Mouse (Mus musculus) kidney, embryonic 15.5 days (tissue): ENCODE results near the gene Gm11983. TPM values are rescaled to one million over a fixed set of nuclear protein-coding genes. Genes with fewer than 3 reads are reported as not detected.
"Not testable (repeated sequence)": the region's sequence is repeated elsewhere in the genome, so short reads cannot be mapped to it uniquely, and the experiment has no call there.

Source experiments
- ATAC-seq: fragments of 200-750 bp; cut with Nextera tagmentation; replicated peaks from 2 replicates; pipeline ENCODE4 v1.8.0; 2017; ENCODE audit warnings: moderate TSS enrichment; ENCODE audit not compliant: low FRiP score
- H3K27ac ChIP-seq: fragments of 300-500 bp; sonication (generic); 2 replicates; pipeline ENCODE4 v1.5.1; 2015; ENCODE audit warnings: mild to moderate bottlenecking, inconsistent platforms
- H3K27me3 ChIP-seq: fragments of 300-500 bp; sonication (generic); 2 replicates; pipeline ENCODE4 v1.6.1; 2015; ENCODE audit warnings: inconsistent platforms
- H3K36me3 ChIP-seq: fragments of 300-500 bp; sonication (generic); 2 replicates; pipeline ENCODE4 v1.6.1; 2015; ENCODE audit warnings: inconsistent platforms
- H3K4me1 ChIP-seq: fragments of 300-500 bp; sonication (generic); 2 replicates; pipeline ENCODE4 v1.6.1; 2015; ENCODE audit warnings: inconsistent platforms
- H3K4me2 ChIP-seq: fragments of 300-500 bp; sonication (generic); 2 replicates; pipeline ENCODE4 v1.6.1; 2015; ENCODE audit warnings: moderate library complexity, mild to moderate bottlenecking, inconsistent platforms
- H3K4me3 ChIP-seq: fragments of 300-500 bp; sonication (generic); replicated peaks from 2 replicates; pipeline ENCODE4 v1.5.1; 2015; ENCODE audit warnings: mild to moderate bottlenecking, inconsistent platforms
- H3K9ac ChIP-seq: fragments of 300-500 bp; sonication (generic); 2 replicates; pipeline ENCODE4 v1.6.1; 2015; ENCODE audit warnings: mild to moderate bottlenecking, inconsistent platforms
- H3K9me3 ChIP-seq: fragments of 300-500 bp; sonication (generic); replicated peaks from 2 replicates; pipeline ENCODE4 v1.6.1; 2016; ENCODE audit warnings: inconsistent platforms
- WGBS: fragments of 180-500 bp; shearing (Covaris S2); methylation state at CpG from one replicate; pipeline ENCODE4 v1.1.7; 2015; ENCODE audit warnings: mixed read lengths; 5-methylcytosine and 5-hydroxymethylcytosine counted together
- polyA plus RNA-seq: library from polyadenylated mRNA; unstranded; fragments of >200 nt; fragmentation: Nextera tagmentation; extraction: Ambion mirVana; gene quantifications from 2 replicates; pipeline ENCODE4 v1.2.1, GENCODE M21; 2015

Gene Gm11983
- polyA plus RNA-seq, 1 experiment from 2014 or later: not detected

GRCm38 (mm10) chr11:6842160-6842559, 4.7 kb upstream of the Gm11983 start:
- 87% methylated on average over 5 of the region's 5 CpGs for WGBS
- H3K4me3 ChIP-seq: no peak overlapping the region
- no peak overlapping the region for H3K27ac ChIP-seq
- no peaks in the 10 kb centered on the region for H3K9me3 ChIP-seq
- no peak for ATAC-seq
- no peaks in the 10 kb centered on the region for H3K4me1 ChIP-seq
- no peaks in the 10 kb centered on the region for H3K27me3 ChIP-seq
- H3K36me3 ChIP-seq: no peaks in the 10 kb centered on the region
- H3K4me2 ChIP-seq: no peak overlapping the region
- no peak overlapping the region for H3K9ac ChIP-seq

GRCm38 (mm10) chr11:6840775-6841174, 3.3 kb upstream of the Gm11983 start:
- Histone ChIP-seq H3K27me3 (no peaks in the 10 kb centered on the region), H3K9ac (no peak overlapping the region), H3K36me3 (no peaks in the 10 kb centered on the region), H3K4me1 (no peaks in the 10 kb centered on the region), H3K4me3 (no peak overlapping the region), H3K9me3 (no peaks in the 10 kb centered on the region), H3K4me2 (no peak overlapping the region), H3K27ac (no peak overlapping the region)
- 84% methylated on average over 3 of the region's 3 CpGs for WGBS
- no peak for ATAC-seq

GRCm38 (mm10) chr11:6834636-6835035, 2.8 kb downstream of the Gm11983 start:
- H3K9me3 ChIP-seq: no peaks in the 10 kb centered on the region
- H3K4me2 ChIP-seq: no peak overlapping the region
- H3K27me3 ChIP-seq: no peaks in the 10 kb centered on the region
- no peaks in the 10 kb centered on the region for H3K36me3 ChIP-seq
- H3K27ac ChIP-seq: no peak overlapping the region
- H3K9ac ChIP-seq: no peak overlapping the region
- 78% methylated on average over 13 of the region's 13 CpGs for WGBS
- no peaks in the 10 kb centered on the region for H3K4me1 ChIP-seq
- no peak overlapping the region for H3K4me3 ChIP-seq
- no peak for ATAC-seq

GRCm38 (mm10) chr11:6833731-6834130, 3.7 kb downstream of the Gm11983 start:
- no peak overlapping the region for H3K4me2 ChIP-seq
- no peak overlapping the region for H3K27ac ChIP-seq
- no peak for ATAC-seq
- H3K9ac ChIP-seq: no peak overlapping the region
- H3K9me3 ChIP-seq: no peaks in the 10 kb centered on the region
- H3K4me3 ChIP-seq: no peak overlapping the region
- WGBS: 91% methylated on average over 9 of the region's 9 CpGs
- H3K36me3 ChIP-seq: no peaks in the 10 kb centered on the region
- H3K27me3 ChIP-seq: no peaks in the 10 kb centered on the region
- no peaks in the 10 kb centered on the region for H3K4me1 ChIP-seq

GRCm38 (mm10) chr11:6831931-6832330, 5.5 kb downstream of the Gm11983 start:
- no peaks in the 10 kb centered on the region for H3K27me3 ChIP-seq
- no peak for ATAC-seq
- H3K9me3 ChIP-seq: no peaks in the 10 kb centered on the region
- no peak overlapping the region for H3K27ac ChIP-seq
- H3K4me3 ChIP-seq: no peak overlapping the region
- no peaks in the 10 kb centered on the region for H3K4me1 ChIP-seq
- no peaks in the 10 kb centered on the region for H3K36me3 ChIP-seq
- H3K9ac ChIP-seq: no peak overlapping the region
- 53% methylated on average over 9 of the region's 9 CpGs for WGBS
- H3K4me2 ChIP-seq: no peak overlapping the region

GRCm38 (mm10) chr11:6828196-6828595, 9.3 kb downstream of the Gm11983 start:
- no peak for ATAC-seq
- H3K4me3 ChIP-seq: no peak overlapping the region
- H3K36me3 ChIP-seq: no peaks in the 10 kb centered on the region
- H3K9me3 ChIP-seq: no peaks in the 10 kb centered on the region
- WGBS: 41% methylated on average over 5 of the region's 5 CpGs
- H3K4me1 ChIP-seq: no peaks in the 10 kb centered on the region
- H3K27ac ChIP-seq: no peak overlapping the region
- no peak overlapping the region for H3K9ac ChIP-seq
- no peak overlapping the region for H3K4me2 ChIP-seq
- H3K27me3 ChIP-seq: no peaks in the 10 kb centered on the region

GRCm38 (mm10) chr11:6826157-6826556, 11.3 kb downstream of the Gm11983 start:
- Histone ChIP-seq H3K9ac (no peak overlapping the region), H3K36me3 (no peaks in the 10 kb centered on the region), H3K27ac (no peak overlapping the region), H3K27me3 (no peaks in the 10 kb centered on the region), H3K4me3 (no peak overlapping the region), H3K9me3 (no peaks in the 10 kb centered on the region), H3K4me1 (no peaks in the 10 kb centered on the region), H3K4me2 (no peak overlapping the region)
- WGBS: 47% methylated on average over 3 of the region's 3 CpGs
- ATAC-seq: no peak; the same call in 1 of the 2 replicates

- ATAC-seq: no peak
Measured at GRCm38 (mm10) chr11:6823176-6823575, 14.3 kb downstream of the Gm11983 start.

GRCm38 (mm10) chr11:6814486-6814885, 23.0 kb downstream of the Gm11983 start:
- no peaks in the 10 kb centered on the region for H3K27me3 ChIP-seq
- no peak overlapping the region for H3K27ac ChIP-seq
- no peak overlapping the region for H3K9ac ChIP-seq
- 91% methylated on average over 4 of the region's 4 CpGs for WGBS
- no peaks in the 10 kb centered on the region for H3K4me1 ChIP-seq
- no peak overlapping the region for H3K4me2 ChIP-seq
- ATAC-seq: no peak
- no peak overlapping the region for H3K4me3 ChIP-seq
- no peaks in the 10 kb centered on the region for H3K36me3 ChIP-seq
- no peaks in the 10 kb centered on the region for H3K9me3 ChIP-seq

More at GRCm38 (mm10) chr11:6823176-6823575, 14.3 kb downstream of the Gm11983 start:
- H3K9me3 ChIP-seq: no peaks in the 10 kb centered on the region
- no peaks in the 10 kb centered on the region for H3K27me3 ChIP-seq
- H3K4me2 ChIP-seq: no peak overlapping the region
- 82% methylated on average over 2 of the region's 2 CpGs for WGBS
- H3K4me3 ChIP-seq: no peak overlapping the region
- H3K4me1 ChIP-seq: no peaks in the 10 kb centered on the region
- H3K27ac ChIP-seq: no peak overlapping the region
- no peak overlapping the region for H3K9ac ChIP-seq
- no peaks in the 10 kb centered on the region for H3K36me3 ChIP-seq

GRCm38 (mm10) chr11:6802879-6803278, 34.6 kb downstream of the Gm11983 start:
- not testable (repeated sequence) for H3K27ac ChIP-seq, H3K4me3 ChIP-seq, H3K4me2 ChIP-seq, ATAC-seq, H3K9ac ChIP-seq, H3K27me3 ChIP-seq, H3K36me3 ChIP-seq, H3K9me3 ChIP-seq, H3K4me1 ChIP-seq

GRCm38 (mm10) chr11:6790690-6791089, 46.8 kb downstream of the Gm11983 start:
- Histone ChIP-seq H3K4me2 (no peak overlapping the region), H3K27me3 (no peaks in the 10 kb centered on the region), H3K9me3 (peaks cover 4% of the 10 kb centered on the region; the same call in 1 of the 2 replicates), H3K36me3 (no peaks in the 10 kb centered on the region), H3K4me3 (no peak overlapping the region), H3K4me1 (no peaks in the 10 kb centered on the region), H3K27ac (no peak overlapping the region), H3K9ac (no peak overlapping the region)
- ATAC-seq: no peak
- 95% methylated on average over 3 of the region's 3 CpGs for WGBS
